Mouse (Mus musculus) embryonic fibroblast, embryonic 13.5 days (primary cell): Measurements from ENCODE around the gene Kif23.

ENCODE experiments used
- CTCF ChIP-seq: IDR thresholded peaks from 2 replicates; pipeline ENCODE4 v1.5.1; 2011; ENCODE audit warnings: mild to moderate bottlenecking, control low read depth, low read length, moderate library complexity, borderline replicate concordance; ENCODE audit not compliant: insufficient read depth
- POLR2A ChIP-seq: IDR thresholded peaks from 2 replicates; pipeline ENCODE4 v1.6.1; 2011; ENCODE audit warnings: low read depth, mild to moderate bottlenecking, control low read depth, low read length, moderate library complexity

- TF ChIP-seq POLR2A (no peak), CTCF (no peak)
Observed at GRCm38 (mm10) chr9:61901574-61901973, 45.0 kb downstream of the Kif23 start.
